Mouse (Mus musculus) large intestine, adult 2 months (tissue): ENCODE measurements around the gene Rgs9. TPM values are rescaled to one million over a fixed set of nuclear protein-coding genes. Genes with fewer than 3 reads are reported as not detected.
"Not testable (repeated sequence)": the region's sequence is repeated elsewhere in the genome, so short reads cannot be mapped to it uniquely, and the experiment has no call there.

Experiments
- DNase-seq: peaks from one replicate; pipeline ENCODE4 v3.0.0-alpha.2; 2012; ENCODE audit warnings: low read depth, low spot score
- WGBS: fragments of 180-500 bp; shearing (Covaris S2); methylation state at CpG from one replicate; pipeline ENCODE4 v1.1.7; 2018; 5-methylcytosine and 5-hydroxymethylcytosine counted together
- polyA plus RNA-seq: library from polyadenylated mRNA; depleted of rRNA; stranded (reverse); fragments of >200 nt; gene quantifications from 2 replicates; pipeline ENCODE4 v1.2.3, GENCODE M21; 2012

The Rgs9 gene
- polyA plus RNA-seq, 1 experiment = 2.0 TPM

- 40% methylated on average over 4 of the region's 4 CpGs for WGBS
Measured at GRCm38 (mm10) chr11:109316921-109317320, 19.0 kb upstream of the Rgs9 start.

GRCm38 (mm10) chr11:109311885-109312605 is 14.1 kb upstream of the Rgs9 start:
- WGBS = 12% methylated on average over 20 of the region's 20 CpGs
- peak; percentile 57 for DNase-seq

More at GRCm38 (mm10) chr11:109316921-109317320, 19.0 kb upstream of the Rgs9 start:
- DNase-seq = no peak

- 78% methylated on average over 5 of the region's 5 CpGs for WGBS
- no peak for DNase-seq
Measured at GRCm38 (mm10) chr11:109305680-109306079, 7.8 kb upstream of the Rgs9 start.

GRCm38 (mm10) chr11:109302338-109302737 is 4.4 kb upstream of the Rgs9 start:
- WGBS = 21% methylated on average over 4 of the region's 4 CpGs
- no peak for DNase-seq

DNA sequence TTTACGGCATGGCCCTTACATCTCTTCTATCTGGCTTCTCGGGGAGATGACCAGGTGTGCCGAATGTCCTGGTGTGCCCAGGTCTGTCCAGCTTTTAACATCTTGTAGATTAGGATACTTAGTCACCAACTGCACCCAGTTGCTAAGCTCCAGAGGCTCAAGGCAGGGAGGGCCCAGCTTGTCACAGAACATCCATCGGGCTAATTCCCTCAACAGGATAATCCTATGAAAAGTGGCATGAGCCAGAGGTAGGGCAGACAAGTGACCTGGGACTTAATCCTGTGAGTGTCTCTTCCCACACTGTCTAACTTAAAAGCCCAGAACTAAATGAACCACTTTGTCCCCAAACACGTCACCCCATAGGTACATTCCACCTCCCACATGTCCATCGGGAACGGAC is 898 bp downstream of the Rgs9 start:
- whole genome bisulfite sequencing = 88% methylated on average over 7 of the region's 7 CpGs
- no peak for DNase-seq

- 32% methylated on average over 3 of the region's 3 CpGs for WGBS
- DNase-seq = no peak
Measured at GRCm38 (mm10) chr11:109292056-109292455, 5.9 kb downstream of the Rgs9 start.

DNA sequence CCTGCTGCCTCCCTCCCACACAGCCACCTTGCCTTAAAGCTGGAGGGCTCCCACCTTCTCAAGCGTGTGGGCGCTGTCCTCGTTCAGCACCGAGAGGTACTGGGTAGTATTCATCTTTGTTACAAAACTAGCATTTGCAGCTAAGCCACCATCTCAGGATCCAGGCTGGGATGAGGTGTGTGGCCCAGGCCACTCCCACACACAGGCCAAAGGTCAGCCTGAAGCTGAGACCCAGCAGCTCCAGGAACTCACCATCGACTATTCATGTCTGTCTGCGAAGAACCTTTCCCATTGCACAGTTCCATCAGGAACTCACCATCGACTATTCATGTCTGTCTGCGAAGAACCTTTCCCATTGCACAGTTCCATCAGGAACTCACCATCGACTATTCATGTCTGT is 8.6 kb downstream of the Rgs9 start:
- WGBS = 89% methylated on average over 9 of the region's 9 CpGs
- not testable (repeated sequence) for DNase-seq

DNA sequence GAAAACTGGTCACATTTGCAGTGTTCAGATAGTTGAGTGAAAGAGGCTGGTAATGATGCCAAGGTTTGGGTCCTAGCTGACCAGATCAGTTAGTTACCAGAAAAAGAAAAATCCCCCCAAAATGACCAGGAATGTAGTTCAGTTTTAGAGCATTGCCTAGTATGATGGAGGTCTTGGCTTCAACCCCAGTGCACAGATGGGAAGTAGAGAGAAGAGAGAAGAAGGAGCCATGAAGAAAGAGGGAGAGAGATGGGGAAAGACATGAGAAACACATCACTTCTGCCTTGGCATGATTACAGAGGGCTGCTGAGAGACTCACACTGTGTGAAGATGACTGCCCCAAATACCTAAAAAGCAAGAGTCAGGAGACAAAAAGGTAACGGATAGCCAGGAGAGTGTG is 13.1 kb downstream of the Rgs9 start:
- WGBS = 86% methylated on average over 1 of the region's 1 CpGs
- no peak for DNase-seq

GRCm38 (mm10) chr11:109278186-109278585 is 19.7 kb downstream of the Rgs9 start:
- DNase-seq = no peak
- 69% methylated on average over 7 of the region's 7 CpGs for WGBS

- no peak for DNase-seq
- 85% methylated on average over 9 of the region's 9 CpGs for WGBS
Measured at GRCm38 (mm10) chr11:109271399-109271798, 26.5 kb downstream of the Rgs9 start.

- 45% methylated on average over 8 of the region's 8 CpGs for WGBS
- DNase-seq = no peak
Measured at GRCm38 (mm10) chr11:109270366-109270765, 27.6 kb downstream of the Rgs9 start.

DNA sequence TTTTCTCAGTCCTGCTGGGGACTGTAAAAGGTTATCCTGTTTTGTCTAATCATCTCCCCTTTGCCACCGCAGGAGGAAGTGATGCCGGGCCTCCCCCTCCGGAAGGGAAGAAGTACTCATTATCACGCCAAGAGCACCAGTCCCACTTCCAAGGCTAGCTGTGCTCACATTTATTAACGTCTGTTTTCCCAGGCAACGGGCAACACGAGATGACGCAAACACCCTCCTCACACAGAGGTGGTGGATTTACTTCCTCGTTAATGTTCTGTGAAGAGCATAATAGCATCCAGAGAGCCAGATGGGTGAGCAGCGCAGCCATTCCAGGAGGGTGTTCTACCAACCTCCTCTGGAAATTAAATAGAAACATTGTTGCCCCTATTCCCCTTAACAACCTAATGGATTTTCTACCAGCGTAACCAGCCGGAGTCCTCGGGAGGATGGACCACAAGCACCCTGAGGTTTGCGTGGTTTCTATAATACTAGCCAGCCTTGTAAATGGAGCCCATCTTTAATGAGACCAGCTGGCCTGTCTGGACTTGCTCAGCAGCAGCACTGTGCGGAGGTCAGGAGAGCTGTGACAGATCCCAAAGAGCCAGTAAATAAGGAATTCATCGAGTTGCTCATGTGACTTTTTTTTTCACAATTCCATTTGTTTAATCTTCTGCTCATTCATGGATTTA is 28.1 kb downstream of the Rgs9 start:
- no peak for DNase-seq
- WGBS = 42% methylated on average over 16 of the region's 16 CpGs

DNA sequence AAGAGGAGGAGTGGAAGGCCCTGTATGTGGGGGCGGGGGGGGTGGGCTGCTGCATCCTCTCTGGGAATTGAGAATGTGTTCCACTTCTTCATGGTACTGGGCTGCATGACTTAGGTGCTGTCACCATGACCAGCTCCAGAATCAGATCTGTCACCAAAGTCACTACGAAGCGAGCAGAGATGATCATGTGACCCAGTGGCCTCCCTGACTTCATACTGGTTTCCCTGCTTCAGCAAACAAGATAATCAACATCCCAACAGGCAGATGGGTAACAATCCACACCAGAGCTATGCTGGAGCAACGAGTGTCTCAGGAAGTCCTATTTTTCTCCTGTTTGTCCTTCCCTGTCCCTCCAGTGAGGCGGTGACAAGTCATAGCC is 28.7 kb downstream of the Rgs9 start:
- WGBS = 63% methylated on average over 5 of the region's 5 CpGs
- no peak for DNase-seq

GRCm38 (mm10) chr11:109266161-109266910 is 31.6 kb downstream of the Rgs9 start:
- WGBS = 55% methylated on average over 12 of the region's 12 CpGs
- DNase-seq = no peak

DNA sequence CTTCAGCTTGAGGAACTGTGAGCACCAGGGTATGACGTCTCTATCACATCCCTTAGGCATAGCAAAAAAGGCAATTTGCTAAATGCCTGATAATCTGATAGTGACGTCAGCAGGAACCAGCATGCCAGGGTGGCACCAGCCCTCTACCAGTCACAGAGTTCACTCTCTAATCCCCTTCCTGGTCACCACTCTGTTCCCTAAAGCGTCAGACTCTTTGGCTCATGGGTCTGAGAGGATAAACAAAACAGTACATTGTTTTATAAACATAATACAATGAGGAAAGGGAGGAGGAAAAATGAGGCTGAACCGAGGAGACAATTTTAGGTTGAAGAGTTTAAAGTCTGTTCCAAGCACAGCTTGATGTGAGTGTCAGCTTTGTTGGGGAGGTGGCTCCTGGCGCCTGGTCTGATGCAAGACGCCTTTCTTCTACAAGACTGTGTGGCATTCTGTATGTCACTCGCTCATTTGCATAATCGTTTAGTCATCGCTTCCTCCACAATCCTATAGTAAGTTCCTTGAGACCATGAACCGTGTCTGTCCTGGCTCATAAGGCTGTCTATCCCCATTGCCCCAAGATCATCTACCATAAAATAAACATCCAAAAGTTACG is 33.7 kb downstream of the Rgs9 start:
- 62% methylated on average over 11 of the region's 11 CpGs for WGBS
- DNase-seq = no peak

DNA sequence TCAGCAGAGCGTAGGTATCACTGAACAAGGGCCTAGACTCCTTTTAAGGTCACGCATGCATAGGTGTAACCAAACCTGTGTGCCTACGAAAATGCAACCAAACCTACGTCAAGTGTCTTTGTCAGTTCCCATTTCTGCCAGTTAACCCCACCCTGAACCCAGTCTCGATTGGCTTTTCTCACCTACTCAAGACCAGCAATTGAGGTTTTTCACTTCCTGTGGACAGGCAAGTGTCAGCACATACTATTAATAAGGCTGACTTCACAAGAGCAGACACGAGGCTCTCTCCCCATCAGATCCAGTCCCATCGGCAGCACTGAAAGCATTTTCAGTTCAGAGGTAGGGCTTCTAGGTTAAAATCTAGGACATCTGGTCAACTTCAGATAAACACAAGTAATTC is 37.4 kb downstream of the Rgs9 start:
- DNase-seq = no peak
- 81% methylated on average over 7 of the region's 7 CpGs for WGBS

DNA sequence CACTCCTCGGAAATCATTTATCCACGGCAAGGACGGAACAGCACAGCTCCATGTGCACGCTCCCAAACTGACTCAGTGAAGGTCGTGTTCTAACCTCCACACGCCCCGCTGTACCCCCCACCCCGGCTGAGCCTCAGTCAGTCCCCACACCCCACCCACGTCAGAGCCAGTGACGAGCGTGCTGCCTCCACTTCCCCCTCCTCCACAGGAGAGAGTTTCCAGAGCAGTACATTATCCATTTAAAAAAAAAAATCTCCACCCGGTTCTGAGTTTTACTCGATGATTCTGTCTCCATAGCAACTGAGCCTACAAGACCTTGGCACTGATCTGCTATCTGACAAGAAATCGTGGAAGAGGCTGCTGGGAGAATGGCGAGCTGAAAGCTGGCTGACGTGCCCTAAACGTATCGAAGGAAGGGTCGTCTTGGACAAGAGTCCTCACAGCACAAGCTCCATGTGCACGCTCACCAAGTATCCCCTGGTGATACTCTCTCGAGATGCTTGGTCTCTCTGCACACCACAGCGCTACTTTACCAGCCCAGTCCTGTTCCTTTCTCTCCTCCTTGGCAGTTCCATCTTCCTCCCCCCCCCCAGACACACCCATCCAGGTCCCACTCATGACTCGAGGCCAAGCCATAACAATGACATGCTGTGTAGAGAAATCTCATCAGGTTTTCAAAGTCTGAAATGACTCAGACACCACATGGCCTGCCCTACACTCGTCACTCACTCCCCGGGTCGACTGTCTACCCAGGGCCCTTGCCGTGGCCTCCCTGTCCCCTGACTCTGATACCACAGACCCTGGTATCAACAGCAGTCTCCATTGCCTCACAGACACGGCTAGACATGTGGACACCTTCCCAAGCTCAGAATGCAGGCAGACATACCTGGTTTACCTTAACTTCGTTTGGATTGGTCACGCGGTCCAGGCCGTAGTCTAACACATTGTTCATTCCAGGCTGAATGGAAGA is 38.7 kb downstream of the Rgs9 start:
- DNase-seq = no peak
- 75% methylated on average over 32 of the region's 32 CpGs for WGBS

- 86% methylated on average over 2 of the region's 2 CpGs for WGBS
- DNase-seq = no peak
Measured at GRCm38 (mm10) chr11:109257824-109258223, 40.1 kb downstream of the Rgs9 start.

- WGBS = 23% methylated on average over 4 of the region's 4 CpGs
- no peak for DNase-seq
Measured at GRCm38 (mm10) chr11:109255022-109255421, 42.9 kb downstream of the Rgs9 start.
